Mouse (Mus musculus): ENCODE results near the gene Plrg1. TPM values are rescaled to one million over a fixed set of nuclear protein-coding genes. Genes with fewer than 3 reads are reported as not detected.

Gene Plrg1
- polyA plus RNA-seq, 2 experiments = 93.3 to 101 TPM

DNA sequence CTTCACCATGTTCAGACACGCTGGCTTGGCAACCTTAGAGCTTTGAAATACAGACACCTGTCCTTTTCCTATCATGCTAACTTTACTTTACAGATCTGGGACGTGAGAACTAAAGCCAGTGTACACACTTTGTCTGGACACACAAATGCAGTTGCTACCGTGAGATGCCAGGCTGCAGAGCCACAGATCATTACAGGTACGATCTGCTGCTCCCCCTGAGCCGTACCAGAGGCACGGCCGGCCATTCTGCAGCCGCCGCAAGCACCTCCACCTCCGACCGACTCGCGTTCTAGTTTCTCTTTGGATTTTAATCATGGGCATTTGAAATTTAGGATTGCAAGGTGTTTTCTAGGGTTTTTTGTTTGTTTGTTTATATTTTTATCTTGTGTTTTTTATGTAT lies 13.5 kb downstream of the Plrg1 start:
- H3K4me1 ChIP-seq (ENCODE audit: control insufficient read depth, insufficient read depth, low read length) = no peaks in the 10 kb centered on the region
- H3K36me3 ChIP-seq (ENCODE audit: control insufficient read depth, insufficient read depth, low read length) = peaks cover 73% of the 10 kb centered on the region
- H3K9me3 ChIP-seq (ENCODE audit: control insufficient read depth, low read length) = no peaks in the 10 kb centered on the region
- H3K4me3 ChIP-seq (replicated peaks; ENCODE audit: low read length) = no peak overlapping the region
- DNase-seq (ENCODE audit: low spot score) (no peak), ATAC-seq (ENCODE audit: low FRiP score, low read depth) (no peak)
- H3K9ac ChIP-seq (ENCODE audit: low read depth, low read length, severe bottlenecking) = no peak overlapping the region
- no peak for TF ChIP-seq POLR2A (IDR thresholded peaks at IDR 0.05; ENCODE audit: borderline replicate concordance, extremely low read depth, insufficient read depth, insufficient read length)
- H3K27me3 ChIP-seq (ENCODE audit: control insufficient read depth, insufficient read depth, low read length) = no peaks in the 10 kb centered on the region
- H3K4me2 ChIP-seq (replicated peaks; ENCODE audit: low read depth, low read length, severe bottlenecking) = no peak overlapping the region
- no peak overlapping the region for H3K27ac ChIP-seq (replicated peaks; ENCODE audit: low read depth, low read length)
- 94% methylated on average over 13 of the region's 13 CpGs for WGBS

DNA sequence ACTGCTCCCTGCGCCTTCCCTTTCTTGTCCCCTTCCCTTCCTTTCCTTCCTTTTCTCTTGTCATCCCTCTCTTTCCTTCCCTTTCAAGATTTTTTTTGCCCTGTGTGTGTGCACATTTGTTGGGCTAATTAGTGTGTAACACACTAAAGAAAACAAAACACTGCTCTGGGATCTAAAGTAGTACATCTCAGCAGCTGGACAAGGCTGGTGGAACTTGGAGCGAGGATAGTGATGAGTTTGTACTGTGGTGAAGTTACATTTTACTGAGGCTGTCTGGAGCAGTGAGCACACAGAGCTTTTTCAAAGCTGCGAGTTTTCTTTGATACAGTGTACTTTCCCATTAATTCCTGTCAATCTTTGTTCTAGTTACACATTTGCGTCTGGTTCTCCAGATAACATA lies 14.9 kb downstream of the Plrg1 start:
- no peak for DNase-seq (ENCODE audit: low spot score)
- TF ChIP-seq POLR2A (IDR thresholded peaks at IDR 0.05; ENCODE audit: borderline replicate concordance, extremely low read depth, insufficient read depth, insufficient read length) = no peak
- Histone ChIP-seq H3K27ac (replicated peaks; ENCODE audit: low read depth, low read length) (no peak overlapping the region), H3K4me1 (ENCODE audit: control insufficient read depth, insufficient read depth, low read length) (no peaks in the 10 kb centered on the region), H3K27me3 (ENCODE audit: control insufficient read depth, insufficient read depth, low read length) (no peaks in the 10 kb centered on the region), H3K9ac (ENCODE audit: low read depth, low read length, severe bottlenecking) (no peak overlapping the region), H3K4me2 (replicated peaks; ENCODE audit: low read depth, low read length, severe bottlenecking) (no peak overlapping the region), H3K9me3 (ENCODE audit: control insufficient read depth, low read length) (no peaks in the 10 kb centered on the region), H3K4me3 (replicated peaks; ENCODE audit: low read length) (no peak overlapping the region), H3K36me3 (ENCODE audit: control insufficient read depth, insufficient read depth, low read length) (peaks cover 72% of the 10 kb centered on the region)
- WGBS = 86% methylated on average over 4 of the region's 4 CpGs
- no peak for ATAC-seq (ENCODE audit: low FRiP score, low read depth)

DNA sequence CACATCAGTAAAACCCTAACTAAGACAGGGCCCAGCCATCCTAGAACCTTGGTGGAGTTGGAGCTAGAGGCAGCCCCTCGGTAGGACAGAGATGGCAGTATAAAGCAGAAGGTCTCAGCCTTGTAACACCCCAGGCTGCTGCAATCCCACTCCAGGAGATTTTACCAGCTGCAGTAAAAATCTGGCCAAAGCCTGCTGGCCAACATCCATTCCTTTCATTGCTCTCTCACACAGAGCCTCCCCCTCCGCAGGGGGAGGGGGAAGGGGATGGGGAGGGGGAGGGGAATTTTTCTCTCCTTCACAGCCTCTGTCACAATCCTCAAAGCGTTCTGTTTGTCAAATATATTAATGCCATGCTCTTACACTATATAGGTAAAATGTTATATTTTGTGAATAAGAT lies 21.2 kb downstream of the Plrg1 start:
- TF ChIP-seq POLR2A (IDR thresholded peaks at IDR 0.05; ENCODE audit: borderline replicate concordance, extremely low read depth, insufficient read depth, insufficient read length) = no peak
- H3K36me3 ChIP-seq (ENCODE audit: control insufficient read depth, insufficient read depth, low read length) = peaks cover 14% of the 10 kb centered on the region
- no peak overlapping the region for H3K9ac ChIP-seq (ENCODE audit: low read depth, low read length, severe bottlenecking)
- DNase-seq (ENCODE audit: low spot score) (peak; percentile 55), ATAC-seq (ENCODE audit: low FRiP score, low read depth) (no peak)
- H3K4me3 ChIP-seq (replicated peaks; ENCODE audit: low read length) = no peak overlapping the region
- H3K4me2 ChIP-seq (replicated peaks; ENCODE audit: low read depth, low read length, severe bottlenecking) = no peak overlapping the region
- no peak overlapping the region for H3K27ac ChIP-seq (replicated peaks; ENCODE audit: low read depth, low read length)
- no peaks in the 10 kb centered on the region for H3K9me3 ChIP-seq (ENCODE audit: control insufficient read depth, low read length)
- H3K27me3 ChIP-seq (ENCODE audit: control insufficient read depth, insufficient read depth, low read length) = no peaks in the 10 kb centered on the region
- H3K4me1 ChIP-seq (ENCODE audit: control insufficient read depth, insufficient read depth, low read length) = peaks cover 4% of the 10 kb centered on the region; the same call in 1 of the 2 replicates
- WGBS = 23% methylated on average over 2 of the region's 3 CpGs

DNA sequence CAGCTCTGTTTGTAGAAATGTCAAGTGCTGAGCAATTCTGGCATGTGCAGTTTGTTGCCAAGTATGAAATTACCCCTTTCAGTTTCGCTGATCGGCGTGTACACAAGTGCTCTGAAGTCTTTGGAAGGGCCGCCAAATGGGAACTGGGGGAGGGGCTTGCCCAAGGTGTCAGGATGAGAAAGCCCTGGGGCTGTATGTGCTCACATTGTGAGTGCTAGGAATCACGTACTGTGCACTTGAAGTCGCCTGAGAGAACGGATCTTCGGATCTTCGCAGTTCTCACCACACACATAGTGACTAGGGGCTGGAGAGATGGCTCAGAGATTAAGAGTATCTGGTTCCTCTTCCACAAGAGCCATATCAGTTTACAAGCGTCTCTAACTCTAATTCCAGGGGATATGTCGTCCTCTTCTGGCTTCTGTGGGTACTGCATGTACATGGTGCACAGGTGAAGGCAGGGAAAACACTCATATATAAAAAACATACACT lies 25.3 kb downstream of the Plrg1 start:
- no peaks in the 10 kb centered on the region for H3K27me3 ChIP-seq (ENCODE audit: control insufficient read depth, insufficient read depth, low read length)
- H3K4me3 ChIP-seq (replicated peaks; ENCODE audit: low read length) = peak overlapping the region; percentile 18
- DNase-seq (ENCODE audit: low spot score) (peak; percentile 62), ATAC-seq (ENCODE audit: low FRiP score, low read depth) (peak; percentile 74)
- H3K4me2 ChIP-seq (replicated peaks; ENCODE audit: low read depth, low read length, severe bottlenecking) = peak overlapping the region; percentile 57
- H3K9me3 ChIP-seq (ENCODE audit: control insufficient read depth, low read length) = no peaks in the 10 kb centered on the region
- TF ChIP-seq POLR2A (IDR thresholded peaks at IDR 0.05; ENCODE audit: borderline replicate concordance, extremely low read depth, insufficient read depth, insufficient read length) = no peak
- WGBS = 2% methylated on average over 11 of the region's 11 CpGs
- H3K27ac ChIP-seq (replicated peaks; ENCODE audit: low read depth, low read length) = no peak overlapping the region
- H3K36me3 ChIP-seq (ENCODE audit: control insufficient read depth, insufficient read depth, low read length) = no peaks in the 10 kb centered on the region
- peak overlapping the region; percentile 38 for H3K9ac ChIP-seq (ENCODE audit: low read depth, low read length, severe bottlenecking)
- peaks cover 4% of the 10 kb centered on the region; the same call in 1 of the 2 replicates for H3K4me1 ChIP-seq (ENCODE audit: control insufficient read depth, insufficient read depth, low read length)

DNA sequence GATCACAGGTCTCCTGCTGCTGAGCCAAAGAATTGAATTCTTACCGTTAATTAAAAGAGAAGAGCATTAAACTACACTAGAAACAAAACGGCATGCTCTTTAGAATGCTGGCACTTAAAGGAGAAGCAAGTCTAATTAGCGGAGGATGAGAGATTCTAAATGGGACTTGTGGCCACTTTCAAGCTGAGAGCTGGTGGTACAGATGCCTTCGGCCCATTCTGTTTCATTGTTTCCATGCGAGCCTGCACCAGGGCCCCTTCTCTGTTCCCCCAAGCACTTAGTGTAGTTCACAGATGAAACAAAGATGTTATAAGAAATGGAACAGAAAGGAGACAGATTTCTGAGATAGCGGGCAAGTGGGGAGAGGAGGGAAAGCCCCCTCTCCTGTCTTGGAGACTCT lies 42.3 kb downstream of the Plrg1 start:
- DNase-seq (ENCODE audit: low spot score) (no peak), ATAC-seq (ENCODE audit: low FRiP score, low read depth) (no peak)
- Histone ChIP-seq H3K4me1 (ENCODE audit: control insufficient read depth, insufficient read depth, low read length) (peaks cover 4% of the 10 kb centered on the region; the same call in 1 of the 2 replicates), H3K9me3 (ENCODE audit: control insufficient read depth, low read length) (no peaks in the 10 kb centered on the region), H3K4me2 (replicated peaks; ENCODE audit: low read depth, low read length, severe bottlenecking) (no peak overlapping the region), H3K36me3 (ENCODE audit: control insufficient read depth, insufficient read depth, low read length) (no peaks in the 10 kb centered on the region), H3K27ac (replicated peaks; ENCODE audit: low read depth, low read length) (no peak overlapping the region), H3K4me3 (replicated peaks; ENCODE audit: low read length) (no peak overlapping the region), H3K27me3 (ENCODE audit: control insufficient read depth, insufficient read depth, low read length) (no peaks in the 10 kb centered on the region), H3K9ac (ENCODE audit: low read depth, low read length, severe bottlenecking) (no peak overlapping the region)
- WGBS = 68% methylated on average over 6 of the region's 6 CpGs
- no peak for TF ChIP-seq POLR2A (IDR thresholded peaks at IDR 0.05; ENCODE audit: borderline replicate concordance, extremely low read depth, insufficient read depth, insufficient read length)
